Mouse (Mus musculus) urinary bladder, adult 18-20 months (tissue): ENCODE data around the gene Rtkn2.

Experiments
- DNase-seq, 2 experiments: peaks; one replicate each; pipeline ENCODE4 v3.0.0; 2022; ENCODE audit warnings: low spot score in 2 of 2, mixed read lengths in 2 of 2

The Rtkn2 gene

GRCm38 (mm10) chr10:67996171-67996570, 16.8 kb downstream of the Rtkn2 start:
- no peak for DNase-seq

GRCm38 (mm10) chr10:67998116-67998635, 18.8 kb downstream of the Rtkn2 start:
- DNase-seq = no peak

GRCm38 (mm10) chr10:67999170-67999569, 19.8 kb downstream of the Rtkn2 start:
- DNase-seq = no peak

- no peak for DNase-seq
These were observed 22.1 kb downstream of the Rtkn2 start for GRCm38 (mm10) chr10:68001456-68001855.

- peak in 1 of 2 experiments; percentile 15 for DNase-seq
These were observed 24.5 kb downstream of the Rtkn2 start for GRCm38 (mm10) chr10:68003651-68004422.

GRCm38 (mm10) chr10:68005404-68005803, 26.0 kb downstream of the Rtkn2 start:
- DNase-seq = peak in 1 of 2 experiments; percentile 35

GRCm38 (mm10) chr10:68006491-68006890, 27.1 kb downstream of the Rtkn2 start:
- peak in 1 of 2 experiments; percentile 11 for DNase-seq

GRCm38 (mm10) chr10:68007103-68007502, 27.7 kb downstream of the Rtkn2 start:
- DNase-seq = no peak

- DNase-seq = peak in 1 of 2 experiments; percentile 17
These were observed 29.0 kb downstream of the Rtkn2 start for GRCm38 (mm10) chr10:68008198-68008955.

- no peak for DNase-seq
These were observed 29.9 kb downstream of the Rtkn2 start for GRCm38 (mm10) chr10:68009301-68009700.

- no peak for DNase-seq
These were observed 30.5 kb downstream of the Rtkn2 start for GRCm38 (mm10) chr10:68009867-68010266.

GRCm38 (mm10) chr10:68013137-68013536, 33.8 kb downstream of the Rtkn2 start:
- no peak for DNase-seq

- DNase-seq = no peak
These were observed 41.4 kb downstream of the Rtkn2 start for GRCm38 (mm10) chr10:68020755-68021154.

- DNase-seq = no peak
These were observed 46.3 kb downstream of the Rtkn2 start for GRCm38 (mm10) chr10:68025660-68026059.

GRCm38 (mm10) chr10:68028327-68029080, 49.1 kb downstream of the Rtkn2 start:
- no peak for DNase-seq

- DNase-seq = no peak
These were observed 49.8 kb downstream of the Rtkn2 start for GRCm38 (mm10) chr10:68029081-68029626.

GRCm38 (mm10) chr10:68030027-68030426, 50.7 kb downstream of the Rtkn2 start:
- DNase-seq = no peak

- no peak for DNase-seq
These were observed 56.5 kb downstream of the Rtkn2 start for GRCm38 (mm10) chr10:68035707-68036367.

GRCm38 (mm10) chr10:68036368-68036980, 57.1 kb downstream of the Rtkn2 start:
- DNase-seq = no peak

- DNase-seq = no peak
These were observed 59.7 kb downstream of the Rtkn2 start for GRCm38 (mm10) chr10:68038997-68039624.
